Mouse (Mus musculus): ENCODE measurements at regions not wholly inside any gene's neighbourhood (a gene's known extent, or its start where the extent isn't known, plus 50 kb on each side); places are given as distances from the start of the nearest gene placed in this dataset.

DNA sequence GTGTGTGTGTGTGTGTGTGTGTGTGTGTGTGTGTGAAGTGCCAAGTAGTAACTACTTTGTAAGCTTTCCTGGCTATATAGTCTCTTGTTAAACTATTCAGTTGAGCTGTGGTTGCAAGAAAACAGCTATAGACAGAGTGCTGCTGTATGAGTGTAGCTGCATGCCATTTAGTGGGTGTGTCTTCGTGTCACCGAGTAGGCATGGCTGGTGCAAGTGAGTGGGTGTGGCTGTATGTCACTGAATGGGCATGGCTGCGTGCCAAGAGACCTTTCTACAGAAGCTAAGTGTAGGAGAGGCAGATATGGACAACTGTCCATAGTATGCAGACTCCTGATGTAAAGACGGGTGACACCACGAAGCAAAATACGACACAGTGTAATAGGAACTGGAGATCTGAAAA, 126.4 kb upstream of the 4933415F23Rik start:
- H3K9me3 ChIP-seq (replicated peaks): no peaks in the 10 kb centered on the region
- no peaks in the 10 kb centered on the region for H3K36me3 ChIP-seq (replicated peaks)
- DNase-seq (ENCODE audit: low spot score): no peak
- ATAC-seq (ENCODE audit: extremely low read depth, insufficient number of reproducible peaks, low FRiP score, poor library complexity, severe bottlenecking): no peak
- H3K27me3 ChIP-seq (ENCODE audit: insufficient read depth, low read length): peaks cover 8% of the 10 kb centered on the region; the same call in 1 of the 2 replicates
- H3K4me1 ChIP-seq (ENCODE audit: insufficient read depth, low read depth, low read length): peaks cover 3% of the 10 kb centered on the region; the same call in 1 of the 2 replicates
- TF ChIP-seq CTCF (IDR thresholded peaks at IDR 0.05; ENCODE audit: low read depth, low read length) (no peak), GATA2 (IDR thresholded peaks at IDR 0.05; ENCODE audit: borderline replicate concordance, low read depth, low read length) (no peak), TAL1 (conservative IDR thresholded peaks at IDR 0.05; ENCODE audit: low read depth, low read length) (no peak), GATA1 (IDR thresholded peaks at IDR 0.05; ENCODE audit: borderline replicate concordance, low read length) (no peak), POLR2AphosphoS5 (IDR thresholded peaks at IDR 0.05; ENCODE audit: insufficient replicate concordance, low read depth, low read length) (no peak)
- H3K4me3 ChIP-seq (ENCODE audit: low read depth, low read length): no peak overlapping the region

DNA sequence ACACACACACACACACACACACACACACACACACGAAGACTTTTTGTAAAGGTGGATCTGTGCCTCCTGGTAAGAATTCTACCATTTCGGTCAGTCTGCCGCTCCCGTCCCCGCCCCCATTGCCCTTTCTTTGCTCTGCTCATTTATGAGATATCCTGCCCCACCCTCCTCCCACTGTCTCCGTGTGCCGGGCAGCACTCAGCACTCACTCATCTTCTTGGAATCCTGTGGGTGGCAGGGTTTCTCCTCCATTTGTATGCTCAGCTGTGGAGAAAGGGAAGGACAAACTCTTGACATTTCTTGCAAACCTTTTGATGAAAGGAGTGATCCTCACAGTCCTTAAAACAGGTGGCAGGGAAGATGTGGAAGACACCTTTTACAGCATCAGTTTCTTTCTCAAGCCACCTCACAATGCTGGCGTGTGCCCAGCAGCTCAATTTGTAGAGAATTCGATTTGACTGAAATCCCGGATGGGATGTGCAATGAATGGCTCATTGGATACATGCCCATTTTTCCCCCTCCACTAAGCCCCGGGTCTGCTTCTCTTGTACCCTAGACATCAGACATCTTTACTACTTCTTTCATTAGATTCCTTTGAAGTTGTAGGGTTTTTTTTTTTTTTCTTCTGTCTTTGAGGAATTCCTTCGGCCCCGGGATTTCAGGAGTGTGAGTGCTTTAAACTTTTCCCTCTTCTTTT, 112.6 kb upstream of the 4933415F23Rik start:
- no peak for ATAC-seq (ENCODE audit: extremely low read depth, insufficient number of reproducible peaks, low FRiP score, poor library complexity, severe bottlenecking)
- TF ChIP-seq POLR2AphosphoS5 (IDR thresholded peaks at IDR 0.05; ENCODE audit: insufficient replicate concordance, low read depth, low read length): no peak
- TF ChIP-seq CTCF (IDR thresholded peaks at IDR 0.05; ENCODE audit: low read depth, low read length): no peak
- TF ChIP-seq GATA1 (IDR thresholded peaks at IDR 0.05; ENCODE audit: borderline replicate concordance, low read length): no peak
- TF ChIP-seq GATA2 (IDR thresholded peaks at IDR 0.05; ENCODE audit: borderline replicate concordance, low read depth, low read length): no peak
- TF ChIP-seq TAL1 (conservative IDR thresholded peaks at IDR 0.05; ENCODE audit: low read depth, low read length): no peak
- H3K36me3 ChIP-seq (replicated peaks): no peaks in the 10 kb centered on the region
- no peak overlapping the region for H3K4me3 ChIP-seq (ENCODE audit: low read depth, low read length)
- no peak for DNase-seq (ENCODE audit: low spot score)
- H3K4me1 ChIP-seq (ENCODE audit: insufficient read depth, low read depth, low read length): no peaks in the 10 kb centered on the region
- H3K27me3 ChIP-seq (ENCODE audit: insufficient read depth, low read length): peaks cover 7% of the 10 kb centered on the region; the same call in 1 of the 2 replicates
- no peaks in the 10 kb centered on the region; the same call in 1 of the 2 replicates for H3K9me3 ChIP-seq (replicated peaks)

DNA sequence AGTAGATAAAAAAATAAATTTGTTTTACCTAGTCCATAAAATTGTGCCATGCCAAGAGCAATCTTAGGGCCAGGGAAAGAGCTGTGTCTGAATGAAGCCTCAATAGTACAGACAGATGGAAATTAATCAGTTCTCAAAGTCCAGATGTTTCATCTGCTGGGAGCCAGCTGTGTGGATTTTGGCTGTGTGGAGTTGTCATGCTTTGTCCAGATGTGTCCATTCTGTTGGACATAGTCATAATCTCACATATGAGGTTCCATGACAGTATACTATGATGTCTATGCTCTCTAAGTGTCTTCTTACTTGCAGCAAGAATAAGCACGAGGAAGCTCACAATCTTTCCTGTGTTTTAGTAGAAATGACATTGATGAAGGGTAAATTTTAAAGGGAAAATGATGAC, 105.8 kb upstream of the 4933415F23Rik start:
- H3K4me1 ChIP-seq (ENCODE audit: insufficient read depth, low read depth, low read length): no peaks in the 10 kb centered on the region
- DNase-seq (ENCODE audit: low spot score) (no peak), ATAC-seq (ENCODE audit: extremely low read depth, insufficient number of reproducible peaks, low FRiP score, poor library complexity, severe bottlenecking) (no peak)
- no peaks in the 10 kb centered on the region for H3K36me3 ChIP-seq (replicated peaks)
- peaks cover 8% of the 10 kb centered on the region for H3K27me3 ChIP-seq (ENCODE audit: insufficient read depth, low read length)
- no peak overlapping the region for H3K4me3 ChIP-seq (ENCODE audit: low read depth, low read length)
- no peak for TF ChIP-seq CTCF (IDR thresholded peaks at IDR 0.05; ENCODE audit: low read depth, low read length)
- TF ChIP-seq GATA2 (IDR thresholded peaks at IDR 0.05; ENCODE audit: borderline replicate concordance, low read depth, low read length): no peak
- TF ChIP-seq GATA1 (IDR thresholded peaks at IDR 0.05; ENCODE audit: borderline replicate concordance, low read length): no peak
- no peak for TF ChIP-seq TAL1 (conservative IDR thresholded peaks at IDR 0.05; ENCODE audit: low read depth, low read length)
- no peak for TF ChIP-seq POLR2AphosphoS5 (IDR thresholded peaks at IDR 0.05; ENCODE audit: insufficient replicate concordance, low read depth, low read length)
- no peaks in the 10 kb centered on the region for H3K9me3 ChIP-seq (replicated peaks)

DNA sequence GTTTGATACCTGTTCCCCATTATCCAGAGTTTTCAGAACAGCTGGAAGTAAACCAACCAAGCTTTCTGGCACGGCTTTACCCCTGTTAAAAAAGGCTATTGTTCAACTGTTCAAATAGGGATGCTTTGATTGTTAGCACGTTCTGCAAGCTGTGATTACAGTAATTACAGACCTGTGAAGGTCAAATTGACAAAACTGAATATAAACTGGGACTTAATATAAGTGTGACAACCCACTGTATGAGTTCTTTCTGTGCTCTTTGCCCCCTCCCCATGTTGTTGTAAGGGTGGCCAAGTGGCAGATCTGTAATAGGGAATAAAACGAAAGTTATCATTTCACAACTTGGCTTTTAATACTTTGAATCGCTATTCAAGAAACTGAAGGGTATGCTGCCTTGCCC, 105.0 kb upstream of the 4933415F23Rik start:
- TF ChIP-seq POLR2AphosphoS5 (IDR thresholded peaks at IDR 0.05; ENCODE audit: insufficient replicate concordance, low read depth, low read length) (no peak), GATA2 (IDR thresholded peaks at IDR 0.05; ENCODE audit: borderline replicate concordance, low read depth, low read length) (no peak), TAL1 (conservative IDR thresholded peaks at IDR 0.05; ENCODE audit: low read depth, low read length) (no peak)
- no peak for ATAC-seq (ENCODE audit: extremely low read depth, insufficient number of reproducible peaks, low FRiP score, poor library complexity, severe bottlenecking)
- Histone ChIP-seq H3K36me3 (replicated peaks) (no peaks in the 10 kb centered on the region), H3K4me1 (ENCODE audit: insufficient read depth, low read depth, low read length) (no peaks in the 10 kb centered on the region), H3K4me3 (ENCODE audit: low read depth, low read length) (no peak overlapping the region), H3K9me3 (replicated peaks) (no peaks in the 10 kb centered on the region), H3K27me3 (ENCODE audit: insufficient read depth, low read length) (peaks cover 8% of the 10 kb centered on the region)
- no peak for DNase-seq (ENCODE audit: low spot score)

DNA sequence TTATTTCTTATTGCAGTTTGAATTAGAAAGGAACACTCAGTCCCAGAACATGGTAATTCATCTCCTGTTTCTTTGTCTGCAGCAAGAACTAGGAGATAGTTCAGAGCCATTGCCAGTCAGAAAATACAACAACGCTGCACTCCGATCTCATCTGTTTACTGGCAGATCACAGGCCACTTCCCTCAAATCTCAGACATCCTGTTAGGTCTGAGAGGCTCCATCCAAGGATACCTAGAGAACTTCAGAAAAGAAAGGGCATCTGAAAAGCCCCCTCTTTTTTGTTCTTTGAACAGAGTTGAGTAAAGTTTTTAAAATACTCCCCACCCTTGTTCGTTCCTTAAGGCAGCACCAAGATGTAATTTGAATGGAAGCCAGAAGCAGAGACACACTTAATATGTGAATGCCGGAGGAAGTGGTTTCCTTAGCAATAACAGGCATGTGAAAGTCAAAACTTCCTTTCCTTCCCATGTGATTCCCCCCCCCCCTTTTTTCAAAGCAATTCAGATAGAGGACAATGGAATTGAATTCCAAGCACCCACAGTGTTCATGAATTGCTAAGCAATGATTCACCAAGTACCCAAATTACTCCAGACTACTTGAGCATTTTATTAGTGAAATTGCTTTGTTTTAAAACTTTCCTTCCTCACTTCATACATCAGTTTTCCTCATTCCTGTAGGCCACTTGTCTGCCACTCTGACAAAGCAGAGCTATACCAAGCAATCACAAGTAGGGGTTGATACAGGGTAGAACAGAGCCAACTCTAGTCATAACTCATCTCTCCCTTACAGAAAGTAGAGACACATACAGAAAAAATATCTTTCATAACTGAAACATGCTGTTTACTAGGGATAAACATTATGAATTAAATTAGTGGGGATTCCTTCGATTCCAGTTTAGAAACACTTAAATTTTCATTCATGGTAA, 100.7 kb upstream of the 4933415F23Rik start:
- H3K4me1 ChIP-seq (ENCODE audit: insufficient read depth, low read depth, low read length): no peaks in the 10 kb centered on the region
- no peaks in the 10 kb centered on the region for H3K36me3 ChIP-seq (replicated peaks)
- peaks cover 6% of the 10 kb centered on the region for H3K27me3 ChIP-seq (ENCODE audit: insufficient read depth, low read length)
- TF ChIP-seq GATA2 (IDR thresholded peaks at IDR 0.05; ENCODE audit: borderline replicate concordance, low read depth, low read length) (no peak), POLR2AphosphoS5 (IDR thresholded peaks at IDR 0.05; ENCODE audit: insufficient replicate concordance, low read depth, low read length) (no peak), CTCF (IDR thresholded peaks at IDR 0.05; ENCODE audit: low read depth, low read length) (no peak), GATA1 (IDR thresholded peaks at IDR 0.05; ENCODE audit: borderline replicate concordance, low read length) (no peak), TAL1 (conservative IDR thresholded peaks at IDR 0.05; ENCODE audit: low read depth, low read length) (no peak)
- DNase-seq (ENCODE audit: low spot score) (no peak), ATAC-seq (ENCODE audit: extremely low read depth, insufficient number of reproducible peaks, low FRiP score, poor library complexity, severe bottlenecking) (no peak)
- no peak overlapping the region for H3K4me3 ChIP-seq (ENCODE audit: low read depth, low read length)
- no peaks in the 10 kb centered on the region for H3K9me3 ChIP-seq (replicated peaks)

DNA sequence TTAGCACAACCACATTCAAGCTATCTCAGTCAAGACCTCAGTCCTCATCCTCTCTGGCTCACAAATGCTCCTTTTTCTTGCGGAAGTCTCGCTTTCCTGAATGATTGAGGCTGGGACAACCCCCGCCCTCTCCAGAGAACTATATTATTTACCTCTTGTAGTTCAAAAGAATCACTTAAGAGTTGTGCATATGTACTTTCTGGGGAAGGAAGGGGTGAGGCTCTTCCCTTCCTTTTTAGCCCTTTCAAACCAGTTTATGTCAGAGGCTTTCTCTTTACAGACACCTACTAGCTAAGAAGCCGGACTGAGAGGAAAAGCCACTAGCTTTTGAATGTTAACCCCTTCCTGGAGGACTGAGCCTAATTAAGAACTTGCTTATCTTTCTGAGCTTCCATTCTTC, 98.4 kb upstream of the 4933415F23Rik start:
- Histone ChIP-seq H3K36me3 (replicated peaks) (no peaks in the 10 kb centered on the region), H3K4me3 (ENCODE audit: low read depth, low read length) (no peak overlapping the region), H3K27me3 (ENCODE audit: insufficient read depth, low read length) (peaks cover 6% of the 10 kb centered on the region), H3K9me3 (replicated peaks) (no peaks in the 10 kb centered on the region), H3K4me1 (ENCODE audit: insufficient read depth, low read depth, low read length) (no peaks in the 10 kb centered on the region)
- no peak for TF ChIP-seq CTCF (IDR thresholded peaks at IDR 0.05; ENCODE audit: low read depth, low read length)
- no peak for TF ChIP-seq GATA2 (IDR thresholded peaks at IDR 0.05; ENCODE audit: borderline replicate concordance, low read depth, low read length)
- no peak for TF ChIP-seq GATA1 (IDR thresholded peaks at IDR 0.05; ENCODE audit: borderline replicate concordance, low read length)
- no peak for TF ChIP-seq TAL1 (conservative IDR thresholded peaks at IDR 0.05; ENCODE audit: low read depth, low read length)
- TF ChIP-seq POLR2AphosphoS5 (IDR thresholded peaks at IDR 0.05; ENCODE audit: insufficient replicate concordance, low read depth, low read length): no peak
- no peak for ATAC-seq (ENCODE audit: extremely low read depth, insufficient number of reproducible peaks, low FRiP score, poor library complexity, severe bottlenecking)
- DNase-seq (ENCODE audit: low spot score): no peak

Measured in G1E (cell line).